Comparison of ENCODE assay signal across 10 mouse cellular contexts in genomic region chr14:20616421-20616820, GRCm38 (mm10). TPM values are rescaled to one million over a fixed set of nuclear protein-coding genes. Genes with fewer than 3 reads are reported as not detected.
DNase-seq lines count a peak whose midpoint lies in the region; ATAC-seq and TF ChIP-seq lines count a peak whose summit lies in the region.
"Had no signal": no experiment of that assay in that cellular context is flagged by ENCODE, and none has a peak within 500 bp of the region (broad histone marks: within the 10 kb centered on the region; RNA-seq: fewer than 3 reads in every experiment).

No protein-coding gene starts in this region.

- no peak overlapping the region for H3K4me3 ChIP-seq in kidney, adult 2 months (ENCODE audit: insufficient read depth, low read depth, low read length)
- no peak overlapping the region for H3K4me3 ChIP-seq in ES-E14 (ENCODE audit: insufficient read depth in 1 of 2, low read depth in 1 of 2, low read length in 2 of 2, poor library complexity in 1 of 2, severe bottlenecking in 1 of 2)
- H3K4me3 ChIP-seq in heart, postnatal 0 days (ENCODE audit: low read depth, low read length): no peak overlapping the region
- H3K4me3 ChIP-seq: liver, embryonic 13.5 days had no signal

- H3K36me3 ChIP-seq in kidney, adult 2 months (ENCODE audit: control insufficient read depth, insufficient read depth, low read length): no peaks in the 10 kb centered on the region
- no peaks in the 10 kb centered on the region for H3K36me3 ChIP-seq in ES-E14 (ENCODE audit: control insufficient read depth, insufficient read depth, low read length, poor library complexity, severe bottlenecking)
- no peaks in the 10 kb centered on the region for H3K36me3 ChIP-seq in heart, postnatal 0 days (replicated peaks; ENCODE audit: control insufficient read depth, insufficient read depth, low read length)
- H3K36me3 ChIP-seq: liver, embryonic 13.5 days had no signal

- ATAC-seq in heart, postnatal 0 days (ENCODE audit: insufficient read depth, low read depth): no peak

- DNase-seq in kidney, adult 2 months: peak; percentile 31
- DNase-seq in kidney, adult 9 months: no peak
- peak; percentile 53 for DNase-seq in 416B (ENCODE audit: low read depth)
- peak; percentile 12 for DNase-seq in ES-E14 (ENCODE audit: low read depth, low spot score)
- DNase-seq in heart, postnatal 0 days (ENCODE audit: low spot score): peak; percentile 53
- no peak for DNase-seq in cerebellum, postnatal 4 days (ENCODE audit: low spot score in 2 of 2)
- no peak for DNase-seq in cerebellum, postnatal 10 days
- DNase-seq: liver, embryonic 13.5 days had no signal

- peaks cover 13% of the 10 kb centered on the region for H3K4me1 ChIP-seq in kidney, adult 2 months (ENCODE audit: control insufficient read depth, insufficient read depth, low read length)
- 0 out of 4 replicates have a peak, but pooled peaks cover 0 to 2% of the 10 kb centered on the region in 2 experiments for H3K4me1 ChIP-seq in ES-E14 (ENCODE audit: control insufficient read depth in 2 of 2, insufficient read depth in 2 of 2, low read length in 2 of 2, poor library complexity in 1 of 2)
- 0 out of 2 replicates have a peak, but pooled peaks cover 14% of the 10 kb centered on the region for H3K4me1 ChIP-seq in heart, postnatal 0 days (ENCODE audit: control insufficient read depth, insufficient read depth)

- H3K9ac ChIP-seq in ES-E14 (ENCODE audit: insufficient read depth, low read depth, low read length, poor library complexity, severe bottlenecking): no peak overlapping the region
- no peak overlapping the region for H3K9ac ChIP-seq in heart, postnatal 0 days (replicated peaks; ENCODE audit: low read depth, low read length)
- H3K9ac ChIP-seq: liver, embryonic 13.5 days had no signal

- TF ChIP-seq POLR2A in kidney, adult 2 months (IDR thresholded peaks at IDR 0.05; ENCODE audit: low read depth, low read length): no peak

- H3K27me3 ChIP-seq in kidney, adult 2 months (replicated peaks; ENCODE audit: control insufficient read depth, insufficient read depth, low read length): no peaks in the 10 kb centered on the region
- H3K27me3 ChIP-seq in heart, postnatal 0 days (ENCODE audit: control insufficient read depth, insufficient read depth, low read length): no peaks in the 10 kb centered on the region
- H3K27me3 ChIP-seq: liver, embryonic 13.5 days had no signal

- H3K9me3 ChIP-seq in ES-E14 (ENCODE audit: control insufficient read depth, insufficient read depth, low read depth, low read length): no peaks in the 10 kb centered on the region
- H3K9me3 ChIP-seq in heart, postnatal 0 days (replicated peaks; ENCODE audit: control insufficient read depth, low read length): no peaks in the 10 kb centered on the region
- H3K9me3 ChIP-seq: liver, embryonic 13.5 days had no signal

- in situ Hi-C loops in ES-E14 (cut with MboI; ENCODE audit: low sequenced_read_pairs in 2 of 2, unreplicated experiment in 2 of 2): no loop called here

- H3K4me2 ChIP-seq in heart, postnatal 0 days (ENCODE audit: low read depth, low read length): 0 out of 2 replicates have a peak overlapping the region, but pooled peaks have one; percentile 14
- H3K4me2 ChIP-seq: liver, embryonic 13.5 days had no signal

- no peak for TF ChIP-seq CTCF in kidney, adult 2 months (conservative IDR thresholded peaks at IDR 0.05; ENCODE audit: insufficient read depth, insufficient read length, low read depth, low read length)
- no peak for TF ChIP-seq CTCF in heart, postnatal 0 days (IDR thresholded peaks at IDR 0.05; ENCODE audit: low read depth)

- WGBS in kidney, adult 2 months: 24% methylated on average over 2 of the region's 2 CpGs
- whole genome bisulfite sequencing in heart, postnatal 0 days: 12% methylated on average over 2 of the region's 2 CpGs

- no peak for TF ChIP-seq EP300 in heart, postnatal 0 days (IDR thresholded peaks at IDR 0.05; ENCODE audit: low read depth)

- H3K27ac ChIP-seq in kidney, adult 2 months (ENCODE audit: insufficient read depth, low read depth, low read length): no peak overlapping the region
- H3K27ac ChIP-seq in ES-E14 (ENCODE audit: insufficient read depth, low read depth, low read length, poor library complexity, severe bottlenecking): no peak overlapping the region
- H3K27ac ChIP-seq in heart, postnatal 0 days (ENCODE audit: low read depth): 0 out of 2 replicates have a peak overlapping the region, but pooled peaks have one; percentile 16
- H3K27ac ChIP-seq: liver, embryonic 13.5 days had no signal

TF ChIP-seq in ES-E14, 5 proteins besides CTCF, POLR2A, EP300 and RAD21:
- TF ChIP-seq ZC3H11A (IDR thresholded peaks at IDR 0.05; ENCODE audit: borderline replicate concordance, low read depth, low read length) (no peak), CHD2 (IDR thresholded peaks at IDR 0.05; ENCODE audit: low read depth, low read length) (no peak), MAFK (IDR thresholded peaks at IDR 0.05; ENCODE audit: insufficient read depth, low read depth, low read length) (no peak), HCFC1 (IDR thresholded peaks at IDR 0.05; ENCODE audit: borderline replicate concordance, insufficient read depth, low read length) (no peak), ZNF384 (IDR thresholded peaks at IDR 0.05; ENCODE audit: low read depth, low read length) (no peak)
TF ChIP-seq in ES-E14: peak in this region for 0.

RNA-seq across cellular contexts. Expression of gene Usp54, which starts 24.4 kb away (rescaled TPM):
- polyA plus RNA-seq in kidney, adult 2 months (2012; rRNA removed): 7.9 and 8.5 TPM in 2 replicates
- 15.3 and 16.6 TPM in 2 replicates for total RNA-seq in ES-E14 (2012; rRNA removed)
- 8.8 and 29.8 TPM in 2 replicates for total RNA-seq in heart, postnatal 0 days (2014; rRNA removed; ENCODE audit: low replicate concordance)
- polyA plus RNA-seq in heart, postnatal 0 days (2015; fragmentation: Nextera tagmentation; extraction: Ambion mirVana): 2.8 and 3.0 TPM in 2 replicates

RNA-seq across cellular contexts. Expression of gene Myoz1, which starts 39.9 kb away (rescaled TPM):
- 0.26 and 8.9 TPM in 2 replicates for polyA plus RNA-seq in kidney, adult 2 months (2012; rRNA removed)
- 0.16 TPM in 1 of 2 replicates, not detected in the other for total RNA-seq in ES-E14 (2012; rRNA removed)
- total RNA-seq in heart, postnatal 0 days (2014; rRNA removed; ENCODE audit: low replicate concordance): 17.7 and 25.0 TPM in 2 replicates
- 11.5 and 13.0 TPM in 2 replicates for polyA plus RNA-seq in heart, postnatal 0 days (2015; fragmentation: Nextera tagmentation; extraction: Ambion mirVana)
- total RNA-seq: left cerebral cortex, adult 18-20 months; midbrain, postnatal 0 days had no signal

RNA-seq across cellular contexts. Expression of gene Synpo2l, which starts 51.7 kb away (rescaled TPM):
- polyA plus RNA-seq in kidney, adult 2 months (2012; rRNA removed): 0.87 and 1.8 TPM in 2 replicates
- 0.85 and 1.1 TPM in 2 replicates for total RNA-seq in ES-E14 (2012; rRNA removed)
- total RNA-seq in heart, postnatal 0 days (2014; rRNA removed; ENCODE audit: low replicate concordance): 190 and 249 TPM in 2 replicates
- polyA plus RNA-seq in heart, postnatal 0 days (2015; fragmentation: Nextera tagmentation; extraction: Ambion mirVana): 96.8 and 104 TPM in 2 replicates

RNA-seq across cellular contexts. Expression of gene Sec24c, which starts 57.7 kb away (rescaled TPM):
- 133 and 153 TPM in 2 replicates for polyA plus RNA-seq in kidney, adult 2 months (2012; rRNA removed)
- 104 TPM in 2 replicates for total RNA-seq in ES-E14 (2012; rRNA removed)
- 71.2 and 91.6 TPM in 2 replicates for total RNA-seq in heart, postnatal 0 days (2014; rRNA removed; ENCODE audit: low replicate concordance)
- 42.6 and 42.9 TPM in 2 replicates for polyA plus RNA-seq in heart, postnatal 0 days (2015; fragmentation: Nextera tagmentation; extraction: Ambion mirVana)

Comparison
In these comparisons a context has a peak if more than half of its experiments do, and no peak if none do; other contexts are left out.
1. DNase-seq: peak in kidney, adult 2 months (single experiment), 416B (single experiment), ES-E14 (single experiment) and heart, postnatal 0 days (single experiment); none in kidney, adult 9 months (single experiment), cerebellum, postnatal 4 days (0 of 2) and cerebellum, postnatal 10 days (0 of 2).
2. RNA of gene Myoz1, which starts 39.9 kb away (total RNA-seq): 17.7 to 25.0 TPM in heart, postnatal 0 days; 0.16 TPM in ES-E14; every median in the first group is over 10 times any median in the second.
3. RNA of gene Synpo2l, which starts 51.7 kb away (total RNA-seq): 190 to 249 TPM in heart, postnatal 0 days; 0.85 to 1.1 TPM in ES-E14; every median in the first group is over 10 times any median in the second.